Mouse (Mus musculus): ENCODE measurements around the gene Bcr. TPM values are rescaled to one million over a fixed set of nuclear protein-coding genes. Genes with fewer than 3 reads are reported as not detected.

The Bcr gene
- polyA plus RNA-seq (2015; fragmentation: Nextera tagmentation; extraction: Ambion mirVana) = 9.7 and 10.2 TPM in 2 replicates

- H3K4me2 ChIP-seq = peak within 1 kb of the TSS; percentile 91
- H3K9me3 ChIP-seq (replicated peaks) = no peaks in the 10 kb centered on the region
- H3K9ac ChIP-seq = peak within 1 kb of the TSS; percentile 80
- 2% methylated on average over 35 of the region's 73 CpGs for WGBS
- peaks cover 50% of the 10 kb centered on the region for H3K4me1 ChIP-seq (replicated peaks)
- peak within 1 kb of the TSS; percentile 86 for H3K4me3 ChIP-seq
- H3K27me3 ChIP-seq = peaks cover 49% of the 10 kb centered on the region
- peak; percentile 88 for ATAC-seq (replicated peaks; ENCODE audit: insufficient number of reproducible peaks, insufficient read depth, low FRiP score, low read depth)
- no peaks in the 10 kb centered on the region for H3K36me3 ChIP-seq
- peak within 1 kb of the TSS; percentile 57 for H3K27ac ChIP-seq
Measured at GRCm38 (mm10) chr10:75060217-75060842, at the start of gene Bcr. Gene Bcr (plus strand): TSS chr10:75060592.

GRCm38 (mm10) chr10:75010704-75011103, 49.7 kb upstream of the Bcr start:
- no peak for ATAC-seq (replicated peaks; ENCODE audit: insufficient number of reproducible peaks, insufficient read depth, low FRiP score, low read depth)
- H3K27me3 ChIP-seq = 0 out of 2 replicates have a peak, but pooled peaks cover 5% of the 10 kb centered on the region

GRCm38 (mm10) chr10:75015465-75015864, 44.9 kb upstream of the Bcr start:
- Histone ChIP-seq H3K9me3 (replicated peaks) (no peaks in the 10 kb centered on the region), H3K4me2 (no peak overlapping the region), H3K4me1 (replicated peaks) (no peaks in the 10 kb centered on the region), H3K36me3 (no peaks in the 10 kb centered on the region), H3K9ac (no peak overlapping the region), H3K27ac (no peak overlapping the region), H3K27me3 (no peaks in the 10 kb centered on the region), H3K4me3 (no peak overlapping the region)
- WGBS = 67% methylated on average over 14 of the region's 14 CpGs
- ATAC-seq (replicated peaks; ENCODE audit: insufficient number of reproducible peaks, insufficient read depth, low FRiP score, low read depth) = no peak

More at GRCm38 (mm10) chr10:75010704-75011103, 49.7 kb upstream of the Bcr start:
- H3K9ac ChIP-seq = no peak overlapping the region
- H3K4me3 ChIP-seq = no peak overlapping the region
- H3K36me3 ChIP-seq = no peaks in the 10 kb centered on the region
- H3K27ac ChIP-seq = no peak overlapping the region
- no peaks in the 10 kb centered on the region for H3K4me1 ChIP-seq (replicated peaks)
- no peak overlapping the region for H3K4me2 ChIP-seq
- H3K9me3 ChIP-seq (replicated peaks) = no peaks in the 10 kb centered on the region
- 85% methylated on average over 15 of the region's 15 CpGs for WGBS

- Histone ChIP-seq H3K4me3 (no peak overlapping the region), H3K36me3 (no peaks in the 10 kb centered on the region), H3K27me3 (peaks cover 1% of the 10 kb centered on the region; the same call in 1 of the 2 replicates), H3K9ac (no peak overlapping the region), H3K27ac (no peak overlapping the region), H3K9me3 (replicated peaks) (no peaks in the 10 kb centered on the region), H3K4me2 (no peak overlapping the region), H3K4me1 (replicated peaks) (no peaks in the 10 kb centered on the region)
- no peak for ATAC-seq (replicated peaks; ENCODE audit: insufficient number of reproducible peaks, insufficient read depth, low FRiP score, low read depth)
- 81% methylated on average over 4 of the region's 4 CpGs for WGBS
Measured at GRCm38 (mm10) chr10:75016481-75016880, 43.9 kb upstream of the Bcr start.

- Histone ChIP-seq H3K36me3 (no peaks in the 10 kb centered on the region), H3K4me1 (replicated peaks) (no peaks in the 10 kb centered on the region), H3K27me3 (peaks cover 10% of the 10 kb centered on the region), H3K9ac (no peak overlapping the region), H3K27ac (no peak overlapping the region), H3K4me2 (no peak overlapping the region), H3K4me3 (no peak overlapping the region), H3K9me3 (replicated peaks) (no peaks in the 10 kb centered on the region)
- no peak for ATAC-seq (replicated peaks; ENCODE audit: insufficient number of reproducible peaks, insufficient read depth, low FRiP score, low read depth)
- WGBS = 65% methylated on average over 2 of the region's 2 CpGs
Measured at GRCm38 (mm10) chr10:75020271-75020670, 40.1 kb upstream of the Bcr start.

GRCm38 (mm10) chr10:75021138-75021537, 39.3 kb upstream of the Bcr start:
- no peak for ATAC-seq (replicated peaks; ENCODE audit: insufficient number of reproducible peaks, insufficient read depth, low FRiP score, low read depth)
- H3K27ac ChIP-seq = no peak overlapping the region
- WGBS = 11% methylated on average over 6 of the region's 6 CpGs
- H3K4me1 ChIP-seq (replicated peaks) = no peaks in the 10 kb centered on the region
- H3K27me3 ChIP-seq = peaks cover 10% of the 10 kb centered on the region
- no peaks in the 10 kb centered on the region for H3K36me3 ChIP-seq
- H3K4me2 ChIP-seq = no peak overlapping the region
- no peaks in the 10 kb centered on the region for H3K9me3 ChIP-seq (replicated peaks)
- no peak overlapping the region for H3K4me3 ChIP-seq
- H3K9ac ChIP-seq = no peak overlapping the region

GRCm38 (mm10) chr10:75026491-75026890, 33.9 kb upstream of the Bcr start:
- Histone ChIP-seq H3K9ac (no peak overlapping the region), H3K4me1 (replicated peaks) (no peaks in the 10 kb centered on the region)

GRCm38 (mm10) chr10:75028743-75029142, 31.6 kb upstream of the Bcr start:
- no peak for ATAC-seq (replicated peaks; ENCODE audit: insufficient number of reproducible peaks, insufficient read depth, low FRiP score, low read depth)
- Histone ChIP-seq H3K9ac (no peak overlapping the region), H3K4me2 (no peak overlapping the region), H3K4me1 (replicated peaks) (peaks cover 4% of the 10 kb centered on the region), H3K27ac (no peak overlapping the region), H3K4me3 (no peak overlapping the region), H3K9me3 (replicated peaks) (no peaks in the 10 kb centered on the region), H3K27me3 (0 out of 2 replicates have a peak, but pooled peaks cover 4% of the 10 kb centered on the region), H3K36me3 (no peaks in the 10 kb centered on the region)
- 66% methylated on average over 8 of the region's 8 CpGs for whole genome bisulfite sequencing

More at GRCm38 (mm10) chr10:75026491-75026890, 33.9 kb upstream of the Bcr start:
- no peak for ATAC-seq (replicated peaks; ENCODE audit: insufficient number of reproducible peaks, insufficient read depth, low FRiP score, low read depth)
- Histone ChIP-seq H3K36me3 (no peaks in the 10 kb centered on the region), H3K27me3 (peaks cover 13% of the 10 kb centered on the region), H3K27ac (no peak overlapping the region), H3K4me2 (no peak overlapping the region), H3K9me3 (replicated peaks) (no peaks in the 10 kb centered on the region), H3K4me3 (no peak overlapping the region)
- 73% methylated on average over 8 of the region's 8 CpGs for WGBS

- H3K27me3 ChIP-seq = 0 out of 2 replicates have a peak, but pooled peaks cover 4% of the 10 kb centered on the region
- no peaks in the 10 kb centered on the region for H3K36me3 ChIP-seq
- 90% methylated on average over 3 of the region's 3 CpGs for WGBS
- no peak overlapping the region for H3K9ac ChIP-seq
- peaks cover 4% of the 10 kb centered on the region for H3K4me1 ChIP-seq (replicated peaks)
- no peak overlapping the region for H3K4me2 ChIP-seq
- H3K9me3 ChIP-seq (replicated peaks) = no peaks in the 10 kb centered on the region
- no peak overlapping the region for H3K27ac ChIP-seq
- no peak for ATAC-seq (replicated peaks; ENCODE audit: insufficient number of reproducible peaks, insufficient read depth, low FRiP score, low read depth)
- no peak overlapping the region for H3K4me3 ChIP-seq
Measured at GRCm38 (mm10) chr10:75029677-75030076, 30.7 kb upstream of the Bcr start.

- H3K27ac ChIP-seq = no peak overlapping the region
- peaks cover 4% of the 10 kb centered on the region for H3K4me1 ChIP-seq (replicated peaks)
- H3K4me2 ChIP-seq = no peak overlapping the region
- H3K9me3 ChIP-seq (replicated peaks) = no peaks in the 10 kb centered on the region
- WGBS = 71% methylated on average over 3 of the region's 3 CpGs
- H3K36me3 ChIP-seq = no peaks in the 10 kb centered on the region
- H3K4me3 ChIP-seq = no peak overlapping the region
- no peak for ATAC-seq (replicated peaks; ENCODE audit: insufficient number of reproducible peaks, insufficient read depth, low FRiP score, low read depth)
- H3K27me3 ChIP-seq = 0 out of 2 replicates have a peak, but pooled peaks cover 4% of the 10 kb centered on the region
- no peak overlapping the region for H3K9ac ChIP-seq
Measured at GRCm38 (mm10) chr10:75030234-75030633, 30.2 kb upstream of the Bcr start.

- H3K27me3 ChIP-seq = 0 out of 2 replicates have a peak, but pooled peaks cover 4% of the 10 kb centered on the region
- no peaks in the 10 kb centered on the region for H3K36me3 ChIP-seq
- H3K4me2 ChIP-seq = no peak overlapping the region
- peaks cover 6% of the 10 kb centered on the region for H3K4me1 ChIP-seq (replicated peaks)
- H3K4me3 ChIP-seq = no peak overlapping the region
- ATAC-seq (replicated peaks; ENCODE audit: insufficient number of reproducible peaks, insufficient read depth, low FRiP score, low read depth) = no peak
- no peak overlapping the region for H3K27ac ChIP-seq
- WGBS = 55% methylated on average over 5 of the region's 5 CpGs
- no peaks in the 10 kb centered on the region for H3K9me3 ChIP-seq (replicated peaks)
- no peak overlapping the region for H3K9ac ChIP-seq
Measured at GRCm38 (mm10) chr10:75031345-75032114, 28.9 kb upstream of the Bcr start.

All from heart, embryonic 15.5 days (tissue).